Mouse (Mus musculus): ENCODE results near the gene Sh3bp5l.

- TF ChIP-seq POLR2A (IDR thresholded peaks at IDR 0.05; ENCODE audit: extremely low read depth, insufficient read depth, low read length) (no peak), CTCF (IDR thresholded peaks at IDR 0.05; ENCODE audit: extremely low read depth, insufficient read depth, low read length) (no peak)
Observed at GRCm38 (mm10) chr11:58292791-58293190, 37.7 kb upstream of the Sh3bp5l start.
